Mouse (Mus musculus) liver, embryonic 14.5 days (tissue): ENCODE measurements around the gene Sh2d7.

Experiments
- CTCF ChIP-seq: IDR thresholded peaks from 2 replicates; pipeline ENCODE4 v1.5.1; 2016; ENCODE audit warnings: antibody characterized with exemption, low read depth, control low read depth
- EP300 ChIP-seq: IDR thresholded peaks from 2 replicates; pipeline ENCODE4 v1.6.1; 2016; ENCODE audit warnings: antibody characterized with exemption, low read depth

DNA sequence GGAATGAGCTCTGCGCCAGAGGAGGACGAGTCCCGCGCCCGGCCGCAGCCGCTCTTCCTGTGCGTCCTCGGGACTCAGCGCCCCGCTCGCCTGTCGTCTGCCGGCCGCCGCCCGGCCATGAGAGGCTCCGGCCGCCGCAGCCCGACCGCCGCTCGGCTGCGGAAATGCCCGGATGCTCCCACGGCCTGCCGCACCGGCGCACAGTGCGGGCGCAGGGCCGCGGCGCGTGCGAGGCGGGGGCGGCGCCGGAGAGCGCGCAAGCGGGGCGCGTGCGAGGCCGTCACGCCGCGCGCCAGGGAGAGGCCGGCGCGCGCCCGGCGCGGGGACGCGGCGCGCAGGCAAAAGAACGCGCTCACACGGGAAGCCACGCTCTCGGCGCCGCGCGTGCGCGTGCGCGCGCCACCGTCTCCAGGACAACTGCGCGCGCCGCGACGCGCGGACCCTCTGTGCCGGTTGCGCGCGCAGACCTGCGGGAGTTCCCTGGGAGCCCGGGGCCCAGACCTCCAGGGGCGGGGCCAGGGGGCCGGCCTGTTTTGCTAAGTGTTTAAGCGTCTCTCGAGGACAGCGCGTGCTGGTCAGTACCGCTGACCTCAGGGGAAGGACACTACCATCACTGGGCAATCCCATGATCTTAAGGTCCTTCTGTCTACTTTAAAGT is 37.2 kb upstream of the Sh2d7 start, which contains the start of gene Dmxl2:
- TF ChIP-seq CTCF: no peak
- no peak for TF ChIP-seq EP300
